Mouse (Mus musculus) ovary, adult 2 months (tissue): ENCODE data around the gene Tmem238. TPM values are rescaled to one million over a fixed set of nuclear protein-coding genes. Genes with fewer than 3 reads are reported as not detected.

Experiments used
- polyA plus RNA-seq: library from polyadenylated mRNA; depleted of rRNA; stranded (reverse); fragments of >200 nt; gene quantifications from 2 replicates; pipeline ENCODE4 v1.2.3, GENCODE M21; 2012; rRNA removed

The Tmem238 gene
- 88.3 and 125 TPM in 2 replicates for polyA plus RNA-seq

DNA sequence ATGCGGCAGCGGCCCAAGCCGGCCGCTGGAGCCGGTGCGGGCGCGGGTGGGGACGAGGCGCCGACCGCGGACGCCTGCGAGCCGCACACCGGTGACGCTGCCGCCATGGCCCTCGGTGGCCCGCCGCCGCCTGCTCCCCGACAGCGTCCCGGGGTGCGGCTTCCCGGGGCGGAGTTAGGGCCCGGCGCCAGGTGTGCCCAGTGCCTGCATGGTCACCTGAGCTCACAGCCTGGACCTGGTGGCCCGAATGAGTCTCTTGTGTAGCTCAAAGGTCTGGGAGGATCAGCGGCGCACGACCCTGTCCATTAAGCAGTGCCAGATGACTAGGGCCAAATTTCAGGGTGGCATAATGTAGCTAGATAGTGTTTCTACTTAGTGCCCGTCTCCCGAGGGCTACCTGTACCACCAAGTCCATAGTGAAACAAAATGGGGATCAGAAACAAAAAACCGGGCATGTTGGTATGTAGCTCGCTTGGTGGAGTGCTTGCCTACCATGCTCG lies at the start of gene Tmem238:
Gene Tmem238, minus strand, starts transcription at position 221 of the 500 bp plus-strand sequence.

DNA sequence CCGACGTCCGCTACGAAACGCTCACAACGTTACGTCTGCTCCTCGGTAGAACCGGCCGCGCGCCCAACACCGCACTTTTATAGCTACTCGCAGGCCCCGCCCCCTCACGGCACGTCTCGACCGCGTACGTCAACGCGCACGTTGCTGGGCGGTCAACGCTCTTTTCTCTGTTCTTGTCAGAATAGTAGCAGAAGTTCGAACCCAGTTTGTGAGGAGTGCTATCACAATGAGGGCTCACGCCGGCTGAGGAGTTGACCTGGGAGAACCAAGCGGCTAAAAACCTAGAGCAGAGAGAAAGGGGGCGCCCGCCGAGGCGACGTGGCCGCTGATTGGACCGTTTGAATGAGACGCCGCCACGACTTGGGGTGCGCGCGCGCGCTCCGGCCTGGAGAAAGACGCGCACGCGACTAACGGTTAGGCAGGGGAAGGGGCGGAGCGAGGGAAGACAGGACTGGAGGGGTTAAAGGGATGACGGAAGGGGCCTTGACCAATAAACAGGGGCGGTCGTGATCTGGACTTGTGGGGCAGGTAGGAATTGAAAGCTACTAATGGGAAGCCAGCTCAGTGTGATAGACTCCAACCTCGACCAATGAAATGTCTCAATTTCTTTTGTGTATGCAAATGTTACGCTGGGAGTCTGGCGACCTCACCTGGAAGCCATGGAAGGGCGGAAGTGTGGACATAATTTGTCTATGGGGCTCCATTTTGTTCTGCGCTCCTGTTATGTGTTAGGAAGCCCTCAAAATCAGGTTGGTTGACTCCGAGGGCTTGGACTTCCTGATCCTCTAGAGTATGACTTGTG lies 23.0 kb upstream of the Tmem238 start, which contains the start of gene Ube2s:
Gene Ube2s, minus strand, starts transcription at position 288 of the 802 bp plus-strand sequence.

DNA sequence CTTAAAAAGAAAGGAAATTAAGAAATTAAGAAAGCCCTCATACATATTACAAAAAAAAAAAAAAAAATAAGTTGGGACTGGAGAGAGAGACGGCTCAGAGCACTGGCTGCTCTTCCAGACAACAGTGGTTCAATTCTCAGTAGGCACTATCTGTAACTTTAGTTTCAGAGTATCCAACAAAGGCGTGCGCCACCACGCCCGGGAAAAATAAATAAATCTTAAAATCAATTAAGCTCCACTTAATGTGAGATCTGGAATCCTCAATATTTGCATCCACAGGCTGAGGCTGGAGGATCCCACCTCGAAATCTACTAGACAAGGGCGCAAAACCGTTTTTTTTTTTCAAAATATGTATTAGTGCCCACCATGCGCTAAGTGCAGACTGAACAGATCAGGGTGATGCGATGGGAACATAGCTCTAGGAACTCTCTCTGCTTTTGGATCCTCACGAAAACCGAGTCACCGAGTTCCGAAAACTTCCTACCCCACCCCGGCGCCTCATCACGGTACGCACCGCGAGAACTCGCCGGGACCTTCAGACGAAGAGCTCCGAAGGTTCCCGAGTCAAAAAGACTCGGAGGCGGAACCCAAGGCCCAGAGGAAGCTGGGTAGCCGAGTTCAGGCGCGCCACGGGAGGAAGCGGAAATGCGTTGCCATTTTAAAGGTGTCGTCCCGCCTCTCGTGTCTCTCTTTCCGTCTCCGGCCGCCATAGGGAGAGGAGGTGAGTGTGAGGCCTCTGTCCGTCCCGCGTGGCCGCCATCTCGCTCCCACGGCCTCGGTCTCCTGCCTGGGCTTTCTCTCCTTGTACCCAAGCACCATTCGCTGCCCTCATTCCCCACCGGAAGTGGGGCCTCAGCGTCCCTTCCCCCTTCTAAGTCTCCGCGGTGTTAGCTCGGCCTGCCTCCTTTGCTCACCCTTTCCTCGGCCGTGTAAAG lies 3.1 kb upstream of the Tmem238 start, which contains the start of gene Rpl28:
Gene Rpl28, plus strand, starts transcription at position 597 of the 935 bp plus-strand sequence.

DNA sequence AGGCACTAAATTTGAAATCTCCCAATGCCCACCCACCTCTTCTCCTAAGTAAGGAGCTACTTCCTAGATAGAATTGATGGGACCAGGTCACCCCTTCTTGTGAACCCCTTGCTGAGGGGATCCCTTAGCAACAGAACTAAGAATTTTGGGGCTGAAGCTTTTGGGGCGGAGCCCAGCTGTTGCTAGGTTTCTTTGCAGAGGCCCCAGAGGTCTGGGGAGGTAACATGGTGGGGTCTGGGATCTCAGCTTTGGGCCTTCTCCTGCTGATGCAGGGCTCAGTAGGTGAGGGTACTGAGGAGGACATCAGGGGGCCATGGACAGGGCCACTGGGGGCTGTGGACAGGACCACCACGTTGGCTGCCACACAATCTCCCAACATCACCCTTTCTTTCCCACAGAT lies 6.7 kb downstream of the Tmem238 start, which contains the start of the genes Il11 and Tmem190:
Gene Il11, minus strand, starts transcription at position 101 of the 400 bp plus-strand sequence.
Gene Tmem190, plus strand, starts transcription at position 179 of the 400 bp plus-strand sequence.

DNA sequence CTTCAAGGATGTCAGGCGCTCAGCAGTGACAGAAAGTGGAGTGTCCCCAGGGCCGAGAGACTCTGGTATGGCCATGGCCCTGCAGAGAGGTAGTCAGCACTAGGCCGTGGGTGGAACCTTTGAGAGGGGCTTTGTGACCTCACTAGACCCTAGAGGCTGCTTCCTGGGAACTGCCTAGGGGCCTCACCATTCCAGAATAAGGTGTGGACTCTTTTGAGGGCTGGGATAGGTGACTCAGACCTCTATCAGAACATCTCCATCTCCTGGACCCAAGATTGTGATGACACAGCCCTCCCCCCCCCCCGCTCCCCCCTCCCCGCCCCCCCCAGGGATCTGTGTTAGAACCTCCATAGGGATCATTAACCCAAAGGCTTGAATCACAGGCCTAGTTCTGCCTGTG lies 18.3 kb downstream of the Tmem238 start, which contains the start of gene Fam71e2:
Gene Fam71e2, minus strand, starts transcription at position 101 of the 400 bp plus-strand sequence.

DNA sequence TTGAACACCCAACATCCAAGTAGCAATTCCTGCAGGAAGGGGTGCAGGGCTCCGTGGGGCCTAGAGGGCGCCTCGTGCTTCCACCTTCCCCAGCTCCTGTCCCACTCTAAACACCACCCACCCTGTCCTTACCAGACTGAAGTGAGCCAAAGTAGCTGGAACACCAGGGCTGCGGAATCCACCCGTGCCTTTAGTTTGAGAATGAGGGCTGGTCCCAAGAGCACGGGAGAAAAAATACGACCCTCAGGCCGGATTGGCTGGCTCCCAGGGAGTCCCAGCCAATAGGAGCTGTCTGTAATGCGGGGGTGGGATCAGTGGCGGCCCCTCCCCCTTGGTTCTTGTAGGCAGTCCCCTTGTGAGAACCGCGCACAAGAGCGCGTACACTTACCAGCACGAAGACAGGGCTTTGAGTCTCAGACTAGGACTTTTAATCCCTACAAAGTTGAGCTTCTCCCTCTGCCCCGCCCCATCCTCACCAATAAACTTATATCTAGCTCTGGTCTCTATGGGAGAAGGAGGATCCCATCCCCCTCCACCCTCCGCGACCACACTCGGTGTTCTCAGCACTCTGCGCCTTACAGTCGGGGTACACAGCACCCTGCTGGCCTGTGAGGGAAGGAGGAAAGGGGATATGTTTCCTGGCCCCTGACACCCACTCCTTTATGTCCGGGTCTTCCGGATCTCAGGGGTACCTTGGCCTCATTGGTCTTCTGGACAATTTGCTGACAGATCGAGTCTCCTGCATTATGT lies 36.5 kb downstream of the Tmem238 start, which contains the start of gene Cox6b2:
Gene Cox6b2, minus strand, starts transcription at position 274 of the 750 bp plus-strand sequence.

DNA sequence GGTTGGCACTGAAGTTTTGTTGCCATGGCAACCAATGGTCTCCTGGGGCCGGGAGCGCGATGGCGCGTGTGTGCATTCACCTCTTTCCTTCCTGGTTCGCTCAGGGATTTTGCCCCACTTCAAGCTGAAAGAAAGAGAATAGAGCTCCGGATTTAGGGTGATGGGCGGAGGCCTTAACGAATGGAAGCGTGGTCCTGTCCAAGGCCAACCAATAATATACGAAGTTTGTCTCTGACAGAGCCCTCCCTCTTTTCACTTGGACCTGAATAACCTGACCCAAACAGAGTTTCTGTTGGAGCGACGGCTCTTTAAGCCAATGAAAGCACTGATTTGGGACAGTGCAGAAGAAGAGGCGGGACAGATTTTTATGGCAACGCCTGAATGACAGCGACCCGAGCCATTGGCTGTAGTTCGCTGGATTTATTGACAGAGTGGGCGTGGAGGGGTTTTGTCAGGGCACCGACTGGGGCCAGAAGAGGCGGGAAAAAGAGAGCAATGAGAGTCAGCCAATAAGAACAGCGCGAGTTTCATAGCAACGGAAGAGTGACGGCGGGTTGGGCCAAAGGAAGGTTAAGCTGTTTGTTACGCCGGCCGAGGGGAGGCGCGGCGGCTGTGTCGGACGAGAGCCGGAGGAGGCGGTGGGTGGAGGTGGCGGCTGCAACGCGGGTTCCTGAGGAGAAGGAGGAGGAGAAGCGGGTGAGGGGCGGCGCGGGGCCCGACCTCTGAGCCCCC lies 49.7 kb downstream of the Tmem238 start, which contains the start of gene Kmt5c:
Gene Kmt5c, plus strand, starts transcription at position 572 of the 732 bp plus-strand sequence.

Other genes starting within 250 kb of the Tmem238 start
- 6.4 and 7.0 TPM in 2 replicates for gene Syt5, start 242.1 kb downstream of the Tmem238 start, polyA plus RNA-seq
- 0.18 and 0.23 TPM in 2 replicates for gene Ptprh, start 185.6 kb downstream of the Tmem238 start, polyA plus RNA-seq
- gene Tmem86b, start 158.2 kb downstream of the Tmem238 start, polyA plus RNA-seq: 14.0 and 15.4 TPM in 2 replicates
- 124 and 125 TPM in 2 replicates for gene Ppp6r1, start 130.6 kb downstream of the Tmem238 start, polyA plus RNA-seq
- 85.5 and 91.1 TPM in 2 replicates for gene Hspbp1, start 104.6 kb downstream of the Tmem238 start, polyA plus RNA-seq
- 12.9 and 13.8 TPM in 2 replicates for gene Brsk1, start 99.1 kb downstream of the Tmem238 start, polyA plus RNA-seq
- 0.82 and 0.95 TPM in 2 replicates for gene Tmem150b, start 64.4 kb downstream of the Tmem238 start, polyA plus RNA-seq
- gene Kmt5c, start 49.5 kb downstream of the Tmem238 start, polyA plus RNA-seq: 189 and 218 TPM in 2 replicates
- 26.8 and 59.2 TPM in 2 replicates for gene Cox6b2, start 36.6 kb downstream of the Tmem238 start, polyA plus RNA-seq
- gene Fam71e2, start 18.4 kb downstream of the Tmem238 start, polyA plus RNA-seq: 0.05 and 0.06 TPM in 2 replicates
- gene Il11, start 6.8 kb downstream of the Tmem238 start, polyA plus RNA-seq: 1.1 and 1.2 TPM in 2 replicates
- not detected in 2 replicates for gene Tmem190, start 6.7 kb downstream of the Tmem238 start, polyA plus RNA-seq
- 545 and 557 TPM in 2 replicates for gene Rpl28, start 3.2 kb upstream of the Tmem238 start, polyA plus RNA-seq
- gene Ube2s, start 22.9 kb upstream of the Tmem238 start, polyA plus RNA-seq: 228 and 308 TPM in 2 replicates
- gene Shisa7, start 55.0 kb upstream of the Tmem238 start, polyA plus RNA-seq: 2.5 and 3.9 TPM in 2 replicates
- 28.1 and 35.4 TPM in 2 replicates for gene Isoc2b, start 80.6 kb upstream of the Tmem238 start, polyA plus RNA-seq
- gene Isoc2a, start 87.5 kb upstream of the Tmem238 start, polyA plus RNA-seq: 23.7 and 25.1 TPM in 2 replicates
- 0.44 and 0.48 TPM in 2 replicates for gene Gm36210, start 116.9 kb upstream of the Tmem238 start, polyA plus RNA-seq
- 37.7 and 42.3 TPM in 2 replicates for gene Zfp628, start 125.6 kb upstream of the Tmem238 start, polyA plus RNA-seq
- gene Nat14, start 132.4 kb upstream of the Tmem238 start, polyA plus RNA-seq: 13.2 and 17.2 TPM in 2 replicates
- gene Ssc5d, start 136.1 kb upstream of the Tmem238 start, polyA plus RNA-seq: 13.3 and 16.0 TPM in 2 replicates
- gene Sbk2, start 174.8 kb upstream of the Tmem238 start, polyA plus RNA-seq: 1.1 and 1.2 TPM in 2 replicates
- 0.76 and 1.1 TPM in 2 replicates for gene Sbk3, start 181.5 kb upstream of the Tmem238 start, polyA plus RNA-seq
- gene Zfp579, start 206.5 kb upstream of the Tmem238 start, polyA plus RNA-seq: 120 and 131 TPM in 2 replicates
- 33.1 and 43.6 TPM in 2 replicates for gene Zfp524, start 224.8 kb upstream of the Tmem238 start, polyA plus RNA-seq
- 51.0 and 51.7 TPM in 2 replicates for gene Fiz1, start 225.0 kb upstream of the Tmem238 start, polyA plus RNA-seq
- not detected in 2 replicates for gene Gm44973, start 225.8 kb upstream of the Tmem238 start, polyA plus RNA-seq
- gene Zfp865, start 230.7 kb upstream of the Tmem238 start, polyA plus RNA-seq: 66.1 and 69.1 TPM in 2 replicates
- 12.0 and 14.1 TPM in 2 replicates for gene Ccdc106, start 230.9 kb upstream of the Tmem238 start, polyA plus RNA-seq
- gene 4632433K11Rik, start 244.5 kb upstream of the Tmem238 start, polyA plus RNA-seq: not detected in 2 replicates
- 6.3 and 6.5 TPM in 2 replicates for gene Zfp784, start 248.8 kb upstream of the Tmem238 start, polyA plus RNA-seq